Mouse (Mus musculus) heart, embryonic 11.5 days (tissue): ENCODE data around the gene Pde4d. TPM values are rescaled to one million over a fixed set of nuclear protein-coding genes. Genes with fewer than 3 reads are reported as not detected.

Experiments
- ATAC-seq: fragments of 200-750 bp; cut with Nextera tagmentation; replicated peaks from 2 replicates; pipeline ENCODE4 v1.8.0; 2017; ENCODE audit warnings: moderate library complexity; ENCODE audit not compliant: insufficient number of reproducible peaks, low FRiP score, low TSS enrichment
- H3K27ac ChIP-seq: fragments of 300-500 bp; sonication (generic); 2 replicates; pipeline ENCODE4 v1.5.1; 2014; ENCODE audit warnings: mild to moderate bottlenecking, low read depth, low read length
- H3K27me3 ChIP-seq: fragments of 300-500 bp; sonication (generic); 2 replicates; pipeline ENCODE4 v1.6.1; 2014; ENCODE audit warnings: mild to moderate bottlenecking, low read length, mixed read lengths; ENCODE audit not compliant: control insufficient read depth, insufficient read depth
- H3K36me3 ChIP-seq: fragments of 300-500 bp; sonication (generic); 2 replicates; pipeline ENCODE4 v1.6.1; 2014; ENCODE audit warnings: mild to moderate bottlenecking, low read length, moderate library complexity, mixed read lengths; ENCODE audit not compliant: control insufficient read depth, insufficient read depth
- H3K4me1 ChIP-seq: fragments of 300-500 bp; sonication (generic); 2 replicates; pipeline ENCODE4 v1.6.1; 2014; ENCODE audit warnings: low read length; ENCODE audit not compliant: control insufficient read depth, insufficient read depth
- H3K4me2 ChIP-seq: fragments of 300-500 bp; sonication (generic); 2 replicates; pipeline ENCODE4 v1.6.1; 2014; ENCODE audit warnings: mild to moderate bottlenecking, moderate library complexity
- H3K4me3 ChIP-seq: fragments of 300-500 bp; sonication (generic); 2 replicates; pipeline ENCODE4 v1.5.1; 2014; ENCODE audit warnings: low read depth, low read length
- H3K9ac ChIP-seq: fragments of 300-500 bp; sonication (generic); 2 replicates; pipeline ENCODE4 v1.6.1; 2014; ENCODE audit warnings: mild to moderate bottlenecking, low read depth, low read length, moderate library complexity
- H3K9me3 ChIP-seq: fragments of 300-500 bp; sonication (generic); replicated peaks from 2 replicates; pipeline ENCODE4 v1.6.1; 2016; ENCODE audit warnings: low read length; ENCODE audit not compliant: control insufficient read depth
- WGBS: fragments of 180-500 bp; shearing (Covaris S2); extraction: QIAGEN DNeasy Blood & Tissue Kit; methylation state at CpG from one replicate; pipeline ENCODE4 v1.1.7; 2014; ENCODE audit not compliant: insufficient replicate concordance; 5-methylcytosine and 5-hydroxymethylcytosine counted together
- polyA plus RNA-seq: library from polyadenylated mRNA; unstranded; fragments of >200 nt; fragmentation: Nextera tagmentation; extraction: Ambion mirVana; gene quantifications from 2 replicates; pipeline ENCODE4 v1.2.1, GENCODE M21; 2014

Pde4d gene
- polyA plus RNA-seq, 1 experiment from 2014 or later, result 27.8 TPM

DNA sequence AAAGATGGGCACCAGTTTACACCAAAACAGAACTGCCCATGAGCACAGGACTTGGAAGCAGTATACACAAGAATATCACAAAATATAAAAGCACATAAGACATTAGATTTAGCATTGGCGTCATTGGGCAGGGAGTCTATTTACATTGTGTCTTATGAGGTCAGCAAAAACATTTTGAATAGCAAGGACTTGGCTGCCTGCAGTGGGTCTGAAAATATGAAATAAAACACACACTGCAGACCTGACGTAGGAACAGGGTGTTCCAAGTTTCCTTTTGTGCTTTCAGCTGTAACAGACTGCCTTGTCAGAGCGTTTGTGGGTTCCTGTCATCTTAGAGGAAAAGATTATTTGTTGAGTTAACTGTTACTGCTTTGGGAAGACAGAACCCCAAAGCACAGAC, 176.4 kb downstream of the Pde4d start:
- no peaks in the 10 kb centered on the region for H3K27me3 ChIP-seq
- no peak overlapping the region for H3K4me3 ChIP-seq
- H3K9ac ChIP-seq, result no peak overlapping the region
- 70% methylated on average over 3 of the region's 3 CpGs for WGBS
- H3K4me1 ChIP-seq, result no peaks in the 10 kb centered on the region
- H3K36me3 ChIP-seq, result no peaks in the 10 kb centered on the region
- ATAC-seq, result no peak
- H3K9me3 ChIP-seq, result no peaks in the 10 kb centered on the region
- H3K4me2 ChIP-seq, result no peak overlapping the region
- no peak overlapping the region for H3K27ac ChIP-seq

DNA sequence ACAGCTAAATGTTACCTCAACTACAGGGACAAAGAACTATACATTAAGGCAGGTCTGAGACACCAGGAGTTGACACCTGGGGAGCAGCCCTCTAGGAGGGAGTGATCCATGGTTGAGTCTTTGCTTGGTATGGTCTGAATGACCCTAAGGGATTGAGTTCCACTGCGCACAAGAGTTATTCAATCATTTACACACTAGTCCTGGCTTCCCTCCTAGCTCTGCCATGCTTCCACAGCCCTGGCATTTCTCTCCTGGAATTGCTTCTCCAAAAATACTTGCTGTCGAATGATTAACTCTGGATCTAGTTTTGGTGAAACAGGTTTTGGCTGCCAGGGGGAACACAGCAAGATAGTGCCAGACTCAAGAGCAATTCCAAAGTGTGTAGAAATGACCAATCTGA, 178.8 kb downstream of the Pde4d start:
- WGBS, result 84% methylated on average over 2 of the region's 2 CpGs
- Histone ChIP-seq H3K4me2 (no peak overlapping the region), H3K36me3 (no peaks in the 10 kb centered on the region), H3K9ac (no peak overlapping the region), H3K4me3 (no peak overlapping the region), H3K27ac (no peak overlapping the region), H3K9me3 (no peaks in the 10 kb centered on the region), H3K27me3 (no peaks in the 10 kb centered on the region), H3K4me1 (no peaks in the 10 kb centered on the region)
- no peak for ATAC-seq

DNA sequence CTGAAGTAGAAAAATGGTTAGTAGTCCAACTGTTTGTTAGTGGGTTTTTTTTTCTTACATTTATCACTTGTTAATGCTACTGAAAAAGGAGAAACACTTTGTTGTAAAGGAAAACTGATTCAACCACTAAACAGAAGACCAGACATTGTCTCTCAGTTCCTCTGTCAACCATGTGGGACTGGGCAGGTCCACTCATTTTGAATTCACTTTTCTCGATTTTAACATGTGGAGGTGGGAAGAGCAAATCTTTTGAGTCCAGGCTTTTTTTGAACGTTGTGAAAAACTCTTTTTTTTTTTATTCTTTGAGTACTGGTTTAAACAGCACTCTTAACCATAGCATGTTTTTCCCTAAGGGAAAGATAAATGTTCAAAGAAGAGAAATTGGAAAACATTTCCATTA, 180.8 kb downstream of the Pde4d start:
- Histone ChIP-seq H3K4me1 (no peaks in the 10 kb centered on the region), H3K27ac (no peak overlapping the region), H3K4me3 (no peak overlapping the region), H3K9me3 (no peaks in the 10 kb centered on the region), H3K27me3 (no peaks in the 10 kb centered on the region), H3K9ac (no peak overlapping the region), H3K4me2 (no peak overlapping the region), H3K36me3 (no peaks in the 10 kb centered on the region)
- ATAC-seq, result no peak
- 67% methylated on average over 2 of the region's 2 CpGs for WGBS

DNA sequence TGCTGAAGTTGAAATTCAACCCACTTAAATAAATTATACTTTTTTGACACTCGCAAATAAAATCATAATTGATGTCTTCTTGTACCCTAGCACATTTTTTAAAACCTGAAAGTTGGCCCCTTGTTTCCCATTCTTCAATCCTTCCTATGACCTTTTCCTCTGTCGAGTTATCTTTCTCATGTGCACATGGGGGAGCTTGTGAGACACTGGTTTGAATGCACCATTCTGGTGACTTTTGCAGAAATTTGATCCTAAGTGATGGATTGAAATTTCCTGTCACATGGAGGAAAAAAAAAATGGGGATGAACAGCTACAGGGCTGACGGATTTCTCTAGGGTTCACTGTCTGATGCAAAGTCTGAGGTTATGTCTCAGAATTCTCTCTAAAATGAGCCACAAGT, 181.5 kb downstream of the Pde4d start:
- ATAC-seq, result no peak
- H3K9ac ChIP-seq, result no peak overlapping the region
- 66% methylated on average over 3 of the region's 3 CpGs for WGBS

DNA sequence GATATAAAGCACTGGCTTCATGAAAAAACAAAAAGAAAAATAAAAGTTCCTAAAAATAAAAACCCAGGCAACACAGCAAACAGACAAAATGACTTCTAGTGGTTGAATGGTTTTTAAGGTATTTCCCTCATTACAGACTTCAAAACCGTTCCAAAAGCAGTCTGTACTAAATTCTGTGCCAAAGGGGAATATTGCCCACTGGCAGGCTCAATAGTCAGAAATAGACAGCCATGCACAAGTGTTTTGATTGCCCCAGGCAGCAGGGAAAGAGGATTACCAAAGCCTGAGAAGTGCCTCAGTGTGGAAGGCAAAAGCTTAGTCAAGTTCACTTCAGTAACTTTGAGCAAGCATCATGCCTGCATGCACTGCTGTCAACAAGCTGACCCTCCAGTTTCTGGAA, 186.8 kb downstream of the Pde4d start:
- Histone ChIP-seq H3K27me3 (no peaks in the 10 kb centered on the region), H3K4me3 (no peak overlapping the region), H3K9ac (no peak overlapping the region), H3K4me2 (no peak overlapping the region), H3K4me1 (no peaks in the 10 kb centered on the region), H3K27ac (no peak overlapping the region), H3K9me3 (no peaks in the 10 kb centered on the region), H3K36me3 (no peaks in the 10 kb centered on the region)
- ATAC-seq, result no peak
- WGBS, result 83% methylated on average over 1 of the region's 1 CpGs

More for the DNA sequence above, 181.5 kb downstream of the Pde4d start:
- Histone ChIP-seq H3K36me3 (no peaks in the 10 kb centered on the region), H3K27me3 (no peaks in the 10 kb centered on the region), H3K4me3 (no peak overlapping the region), H3K4me1 (no peaks in the 10 kb centered on the region), H3K9me3 (no peaks in the 10 kb centered on the region), H3K4me2 (no peak overlapping the region), H3K27ac (no peak overlapping the region)

DNA sequence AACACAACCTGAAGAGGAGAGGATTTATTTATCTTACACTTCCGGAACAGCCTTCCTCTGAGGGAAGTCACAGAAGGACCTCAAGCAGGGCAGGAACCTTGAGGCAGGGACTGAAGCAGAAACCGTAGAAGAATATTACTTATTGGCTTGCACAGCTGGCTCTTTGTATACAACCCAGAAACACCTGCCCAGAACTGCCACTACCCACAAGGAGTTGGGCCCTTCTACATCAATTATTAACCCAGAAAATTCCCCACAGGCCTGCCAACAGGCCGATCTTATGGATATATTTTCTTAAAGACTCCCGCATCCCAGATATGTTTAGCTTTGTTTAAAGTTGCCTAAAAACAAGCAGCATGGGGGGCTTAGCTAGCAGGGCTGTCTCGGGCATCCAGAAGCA, 192.5 kb downstream of the Pde4d start:
- Histone ChIP-seq H3K27me3 (no peaks in the 10 kb centered on the region), H3K36me3 (no peaks in the 10 kb centered on the region), H3K9ac (no peak overlapping the region), H3K27ac (no peak overlapping the region), H3K4me2 (no peak overlapping the region), H3K9me3 (no peaks in the 10 kb centered on the region), H3K4me1 (no peaks in the 10 kb centered on the region), H3K4me3 (no peak overlapping the region)
- no peak for ATAC-seq
- WGBS, result 74% methylated on average over 5 of the region's 5 CpGs

DNA sequence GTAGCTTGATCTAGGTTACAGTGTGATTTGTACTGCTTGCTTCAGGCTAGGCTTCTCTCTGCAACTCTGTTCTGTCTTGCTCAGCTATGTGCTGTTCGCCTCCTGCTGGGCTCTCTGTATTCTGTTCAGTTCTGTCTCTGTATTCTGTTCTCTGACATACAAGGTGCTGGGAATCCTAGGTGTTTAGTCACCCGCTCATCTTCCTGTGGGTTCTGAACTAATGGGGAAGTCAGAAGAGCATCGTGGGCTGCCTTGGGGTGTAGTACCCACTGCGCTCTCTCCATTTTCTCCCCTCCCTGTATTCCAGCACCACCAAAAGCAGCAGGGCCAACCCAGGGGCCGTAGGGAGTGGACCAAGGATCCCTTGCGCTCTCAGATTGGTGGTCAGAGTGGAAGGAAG, 197.1 kb downstream of the Pde4d start:
- Histone ChIP-seq H3K27me3 (0 out of 2 replicates have a peak, but pooled peaks cover 2% of the 10 kb centered on the region), H3K4me1 (no peaks in the 10 kb centered on the region), H3K4me2 (peak overlapping the region; percentile 31), H3K4me3 (no peak overlapping the region), H3K27ac (no peak overlapping the region), H3K9ac (no peak overlapping the region), H3K9me3 (no peaks in the 10 kb centered on the region), H3K36me3 (no peaks in the 10 kb centered on the region)
- WGBS, result 61% methylated on average over 6 of the region's 6 CpGs
- no peak for ATAC-seq

DNA sequence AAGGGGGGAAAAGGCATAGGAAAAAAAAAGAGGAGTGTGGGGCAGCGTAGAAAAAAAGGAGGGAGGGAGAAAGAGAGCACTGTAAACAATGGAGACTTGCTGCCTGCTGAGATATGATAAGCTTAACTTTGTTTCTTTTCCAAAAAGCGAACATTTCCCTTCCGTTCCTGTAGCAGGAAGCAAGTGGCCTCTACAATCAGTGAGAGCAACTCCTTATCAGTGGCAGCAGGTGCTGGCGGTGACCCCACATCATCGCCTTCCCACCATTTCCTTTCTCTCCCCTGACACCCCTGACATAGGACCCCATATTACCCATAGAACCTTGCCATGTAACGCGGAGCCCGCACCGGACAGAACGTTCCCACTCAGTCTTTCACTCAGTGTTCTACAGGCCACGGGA, 197.5 kb downstream of the Pde4d start:
- H3K9me3 ChIP-seq, result no peaks in the 10 kb centered on the region
- peak; percentile 46; the same call in 1 of the 2 replicates for ATAC-seq
- H3K27me3 ChIP-seq, result 0 out of 2 replicates have a peak, but pooled peaks cover 2% of the 10 kb centered on the region
- no peaks in the 10 kb centered on the region for H3K36me3 ChIP-seq
- no peak overlapping the region for H3K9ac ChIP-seq
- H3K4me3 ChIP-seq, result no peak overlapping the region
- H3K27ac ChIP-seq, result no peak overlapping the region
- 54% methylated on average over 11 of the region's 11 CpGs for WGBS
- H3K4me2 ChIP-seq, result peak overlapping the region; percentile 31
- H3K4me1 ChIP-seq, result no peaks in the 10 kb centered on the region

DNA sequence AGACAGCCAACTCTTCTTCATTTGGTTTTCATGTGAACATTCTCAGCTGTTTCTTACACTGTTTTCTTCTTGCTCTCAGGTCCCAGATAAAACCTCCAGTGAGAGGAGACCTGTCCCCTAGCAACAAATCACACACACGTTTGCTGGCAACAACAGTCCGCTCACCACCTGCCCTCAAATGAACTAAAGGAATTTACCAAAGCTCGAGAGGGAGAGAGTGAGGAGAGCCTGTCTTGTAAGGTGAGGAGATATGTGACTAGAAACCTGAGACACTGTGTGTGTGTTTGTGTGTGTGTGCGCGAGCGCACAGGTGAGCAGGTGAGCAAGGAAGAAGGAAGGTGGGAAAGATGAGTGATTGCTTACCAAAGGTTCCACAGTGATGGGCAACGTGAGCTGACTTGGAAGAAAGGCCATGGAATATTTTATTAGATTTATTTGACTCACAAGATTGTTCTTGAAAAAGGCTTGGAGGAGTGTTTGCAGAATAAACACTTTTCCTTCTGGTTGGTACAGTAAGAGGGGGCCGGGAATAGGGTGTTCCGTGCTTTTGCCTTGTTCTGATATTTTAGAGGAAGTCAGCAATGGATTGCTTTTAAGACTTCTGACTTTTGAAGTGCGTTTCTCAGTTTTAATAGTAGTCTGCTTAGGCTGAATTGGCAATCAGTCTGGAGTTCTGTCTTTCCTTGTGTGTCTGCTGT, 204.4 kb downstream of the Pde4d start:
- H3K4me2 ChIP-seq, result no peak overlapping the region
- H3K9ac ChIP-seq, result no peak overlapping the region
- no peak for ATAC-seq
- H3K4me1 ChIP-seq, result no peaks in the 10 kb centered on the region
- no peaks in the 10 kb centered on the region for H3K9me3 ChIP-seq
- H3K4me3 ChIP-seq, result no peak overlapping the region
- H3K36me3 ChIP-seq, result no peaks in the 10 kb centered on the region
- no peak overlapping the region for H3K27ac ChIP-seq
- 76% methylated on average over 10 of the region's 10 CpGs for WGBS
- H3K27me3 ChIP-seq, result 0 out of 2 replicates have a peak, but pooled peaks cover 2% of the 10 kb centered on the region
